Mouse (Mus musculus): ENCODE measurements at regions not wholly inside any gene's neighbourhood (a gene's known extent, or its start where the extent isn't known, plus 50 kb on each side); places are given as distances from the start of the nearest gene placed in this dataset.

- Histone ChIP-seq H3K27me3 (replicated peaks) (no peaks in the 10 kb centered on the region), H3K9me3 (replicated peaks; ENCODE audit: low read length) (no peaks in the 10 kb centered on the region), H3K27ac (ENCODE audit: insufficient read depth, low read depth) (no peak overlapping the region), H3K9ac (ENCODE audit: insufficient read depth, low read depth) (no peak overlapping the region), H3K4me1 (ENCODE audit: control insufficient read depth in 1 of 2, insufficient read depth in 2 of 2) (peaks cover 6 to 18% of the 10 kb centered on the region in 2 experiments), H3K4me3 (replicated peaks in 1 of 3; ENCODE audit: low read depth in 2 of 3, low read length in 2 of 3, poor library complexity in 1 of 3) (no peak overlapping the region), H3K4me2 (ENCODE audit: insufficient read depth, low read depth, poor library complexity, severe bottlenecking) (no peak overlapping the region), H3K36me3 (replicated peaks in 1 of 2; ENCODE audit: control insufficient read depth in 1 of 2, insufficient read depth in 1 of 2, low read length in 1 of 2) (no peaks in the 10 kb centered on the region), H3K79me2 (replicated peaks; ENCODE audit: control insufficient read depth, extremely low read depth, insufficient read depth, poor library complexity, severe bottlenecking) (no peaks in the 10 kb centered on the region)
- in situ Hi-C loops (cut with MboI; ENCODE audit: low pct_ligation_motif_present, low pct_unique_long_range_greater_than_20kb, low sequenced_read_pairs): no loop called here
- no peak for DNase-seq (ENCODE audit: extremely low read depth)
- TF ChIP-seq CHD2 (IDR thresholded peaks at IDR 0.05; ENCODE audit: low read length) (no peak), HCFC1 (IDR thresholded peaks at IDR 0.05; ENCODE audit: low read depth, low read length) (no peak), ZC3H11A (IDR thresholded peaks at IDR 0.05; ENCODE audit: low read depth, low read length) (no peak), JUN (IDR thresholded peaks at IDR 0.05; ENCODE audit: insufficient read depth, low read depth, low read length) (no peak), CHD1 (IDR thresholded peaks at IDR 0.05; ENCODE audit: low read depth, low read length) (no peak), E2F4 (IDR thresholded peaks at IDR 0.05; ENCODE audit: insufficient replicate concordance, low read depth, low read length) (no peak), POLR2A (IDR thresholded peaks at IDR 0.05; ENCODE audit: low read depth, low read length) (no peak), RCOR1 (conservative IDR thresholded peaks at IDR 0.05; ENCODE audit: low read depth, low read length) (no peak), MXI1 (IDR thresholded peaks at IDR 0.05; ENCODE audit: low read depth, low read length) (no peak), RAD21 (IDR thresholded peaks at IDR 0.05; ENCODE audit: low read depth, low read length) (no peak), MAFK (IDR thresholded peaks at IDR 0.05; ENCODE audit: insufficient replicate concordance, low read length) (no peak), TBP (conservative IDR thresholded peaks at IDR 0.05; ENCODE audit: low read depth, low read length) (no peak), EP300 (IDR thresholded peaks at IDR 0.05; ENCODE audit: low read length) (no peak), BHLHE40 (IDR thresholded peaks at IDR 0.05; ENCODE audit: low read depth, low read length) (no peak), ZMIZ1 (IDR thresholded peaks at IDR 0.05; ENCODE audit: low read depth, low read length) (no peak), MEF2A (IDR thresholded peaks at IDR 0.05; ENCODE audit: borderline replicate concordance, low read depth, low read length) (no peak), ZNF384 (IDR thresholded peaks at IDR 0.05; ENCODE audit: low read depth, low read length) (no peak)
- dilution Hi-C loops (cut with MboI; ENCODE audit: extremely low pct_ligation_motif_present, extremely low pct_unique_long_range_greater_than_20kb, low sequenced_read_pairs): no loop called here
These were observed 146.5 kb upstream of the Rap1b start for GRCm38 (mm10) chr10:117992317-117992716.

GRCm38 (mm10) chr10:117993809-117994208 lies 147.8 kb upstream of the Mdm1 start:
- dilution Hi-C loops (cut with MboI; ENCODE audit: extremely low pct_ligation_motif_present, extremely low pct_unique_long_range_greater_than_20kb, low sequenced_read_pairs): no loop called here
- no peaks in the 10 kb centered on the region for H3K36me3 ChIP-seq (replicated peaks in 1 of 2; ENCODE audit: control insufficient read depth in 1 of 2, insufficient read depth in 1 of 2, low read length in 1 of 2)
- H3K27me3 ChIP-seq (replicated peaks): no peaks in the 10 kb centered on the region
- DNase-seq (ENCODE audit: extremely low read depth): no peak
- H3K4me2 ChIP-seq (ENCODE audit: insufficient read depth, low read depth, poor library complexity, severe bottlenecking): no peak overlapping the region
- peaks cover 3 to 7% of the 10 kb centered on the region in 2 experiments; a peak in 3 of 4 replicates for H3K4me1 ChIP-seq (ENCODE audit: control insufficient read depth in 1 of 2, insufficient read depth in 2 of 2)
- no peaks in the 10 kb centered on the region for H3K9me3 ChIP-seq (replicated peaks; ENCODE audit: low read length)
- in situ Hi-C loops (cut with MboI; ENCODE audit: low pct_ligation_motif_present, low pct_unique_long_range_greater_than_20kb, low sequenced_read_pairs): no loop called here
- no peak overlapping the region for H3K4me3 ChIP-seq (replicated peaks in 1 of 3; ENCODE audit: low read depth in 2 of 3, low read length in 2 of 3, poor library complexity in 1 of 3)
- no peak overlapping the region for H3K27ac ChIP-seq (ENCODE audit: insufficient read depth, low read depth)
- TF ChIP-seq MAFK (IDR thresholded peaks at IDR 0.05; ENCODE audit: insufficient replicate concordance, low read length): no peak
- TF ChIP-seq GABPA (IDR thresholded peaks at IDR 0.05; ENCODE audit: insufficient replicate concordance, low read depth, low read length): no peak
- TF ChIP-seq CHD2 (IDR thresholded peaks at IDR 0.05; ENCODE audit: low read length): no peak
- TF ChIP-seq ZC3H11A (IDR thresholded peaks at IDR 0.05; ENCODE audit: low read depth, low read length): no peak
- TF ChIP-seq PAX5 (IDR thresholded peaks at IDR 0.05; ENCODE audit: low read length): no peak
- no peak for TF ChIP-seq MYC (IDR thresholded peaks at IDR 0.05; ENCODE audit: low read depth, low read length)
- TF ChIP-seq TCF12 (IDR thresholded peaks at IDR 0.05; ENCODE audit: low read depth, low read length): no peak
- no peak for TF ChIP-seq MAX (IDR thresholded peaks at IDR 0.05; ENCODE audit: low read length)
- TF ChIP-seq IRF4 (IDR thresholded peaks at IDR 0.05; ENCODE audit: low read depth, low read length): no peak
- no peak for TF ChIP-seq USF1 (IDR thresholded peaks at IDR 0.05; ENCODE audit: low read depth, low read length)
- no peak for TF ChIP-seq MAZ (IDR thresholded peaks at IDR 0.05; ENCODE audit: low read depth, low read length)
- TF ChIP-seq POLR2AphosphoS2 (IDR thresholded peaks at IDR 0.05; ENCODE audit: low read depth, low read length): no peak
- no peak overlapping the region for H3K9ac ChIP-seq (ENCODE audit: insufficient read depth, low read depth)
- no peaks in the 10 kb centered on the region for H3K79me2 ChIP-seq (replicated peaks; ENCODE audit: control insufficient read depth, extremely low read depth, insufficient read depth, poor library complexity, severe bottlenecking)

Data from CH12.LX (cell line).